Mouse (Mus musculus): Measurements from ENCODE around the gene P4ha1.
"Not testable (repeated sequence)": the region's sequence is repeated elsewhere in the genome, so short reads cannot be mapped to it uniquely, and the experiment has no call there.

Gene P4ha1

DNA sequence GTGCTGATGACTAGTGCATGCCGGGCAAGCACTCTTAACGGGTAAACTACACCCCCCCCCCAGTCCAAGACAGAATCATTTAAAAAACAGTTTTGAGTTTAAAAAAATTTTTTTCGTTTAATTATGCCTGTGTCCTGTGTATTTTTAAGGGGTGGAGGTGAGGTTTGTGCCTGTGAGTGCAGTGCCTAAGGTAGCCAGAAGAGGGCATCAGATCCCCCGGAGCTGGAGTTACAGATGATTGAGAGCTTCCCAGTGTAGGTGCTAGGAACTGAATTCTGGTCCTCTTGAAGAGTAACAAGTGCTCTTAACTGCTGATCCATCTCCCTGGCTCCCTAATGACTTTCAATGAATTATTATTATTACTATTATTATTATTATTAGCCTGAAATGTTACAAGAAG is 55.6 kb downstream of the P4ha1 start:
- DNase-seq, result no peak

DNA sequence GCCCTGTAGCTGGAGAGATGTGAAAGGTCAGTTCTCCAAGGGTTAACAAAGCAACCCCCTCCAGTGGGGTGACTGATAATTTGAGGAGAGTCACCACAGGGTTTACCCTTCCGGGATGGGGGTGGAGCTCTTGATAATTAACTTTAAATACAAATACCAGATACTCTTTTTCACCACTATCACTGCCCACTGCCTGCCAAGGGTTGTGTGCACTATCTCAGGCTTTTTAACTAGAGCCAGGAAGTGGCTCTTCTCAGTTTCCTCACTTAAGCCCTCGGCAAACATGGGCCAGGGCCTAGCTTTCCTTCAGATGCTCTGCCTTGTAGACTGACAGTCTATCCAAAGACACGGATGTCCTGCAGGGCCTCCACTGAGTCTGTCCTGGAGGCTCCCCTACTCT is 56.8 kb downstream of the P4ha1 start:
- no peak for DNase-seq

DNA sequence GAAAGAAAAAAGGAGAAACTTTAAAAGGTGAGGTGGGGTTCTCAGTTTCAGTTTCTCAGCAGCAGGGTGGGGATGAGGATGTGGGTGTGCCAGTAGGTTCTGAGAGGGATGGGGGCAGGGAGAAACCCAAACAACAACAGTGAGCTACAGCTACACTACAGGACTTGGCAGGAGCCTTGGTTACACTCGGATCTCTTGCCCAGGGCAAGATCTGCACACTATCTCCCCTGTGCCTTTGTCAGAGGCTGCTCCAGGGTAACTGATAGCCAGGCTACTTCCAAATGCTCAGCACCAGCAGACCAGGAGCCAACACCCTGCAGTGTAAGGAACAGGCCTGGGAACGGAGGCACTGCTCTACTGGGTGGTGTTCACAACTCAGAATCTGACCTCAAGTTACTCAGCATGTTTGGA is 57.3 kb downstream of the P4ha1 start:
- no peak for DNase-seq

DNA sequence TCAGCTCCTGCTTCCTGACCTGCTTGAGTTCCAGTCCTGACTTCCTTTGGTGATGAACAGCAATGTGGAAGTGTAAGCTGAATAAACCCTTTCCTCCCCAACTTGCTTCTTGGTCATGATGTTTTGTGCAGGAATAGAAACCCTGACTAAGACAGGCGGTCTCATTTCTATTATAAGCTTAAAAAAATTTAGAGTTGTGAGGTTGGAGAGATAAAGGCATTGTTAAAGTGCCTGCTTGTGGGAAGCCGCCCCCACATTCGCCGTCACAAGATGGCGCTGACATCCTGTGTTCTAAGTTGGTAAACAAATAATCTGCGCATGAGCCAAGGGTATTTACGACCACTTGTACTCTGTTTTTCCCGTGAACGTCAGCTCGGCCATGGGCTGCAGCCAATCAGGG is 58.5 kb downstream of the P4ha1 start:
- DNase-seq, result not testable (repeated sequence)

DNA sequence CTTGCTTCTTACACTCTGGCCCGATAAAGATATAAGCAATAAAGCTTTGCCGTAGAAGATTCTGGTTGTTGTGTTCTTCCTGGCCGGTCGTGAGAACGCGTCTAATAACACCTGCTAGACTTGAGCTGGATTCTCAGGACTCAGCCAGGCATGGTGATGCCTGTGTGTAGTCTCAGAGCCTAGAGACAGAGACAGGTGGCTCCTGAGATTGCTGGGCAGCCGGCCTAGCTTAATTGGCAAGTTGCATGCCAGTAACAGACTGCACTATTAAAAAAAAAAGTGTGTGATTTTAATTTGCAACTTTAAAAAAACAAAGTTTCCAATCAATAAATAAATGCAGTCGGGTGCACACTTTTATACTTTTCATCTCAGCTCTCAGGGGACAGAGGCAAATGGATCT is 63.9 kb downstream of the P4ha1 start:
- DNase-seq, result no peak

DNA sequence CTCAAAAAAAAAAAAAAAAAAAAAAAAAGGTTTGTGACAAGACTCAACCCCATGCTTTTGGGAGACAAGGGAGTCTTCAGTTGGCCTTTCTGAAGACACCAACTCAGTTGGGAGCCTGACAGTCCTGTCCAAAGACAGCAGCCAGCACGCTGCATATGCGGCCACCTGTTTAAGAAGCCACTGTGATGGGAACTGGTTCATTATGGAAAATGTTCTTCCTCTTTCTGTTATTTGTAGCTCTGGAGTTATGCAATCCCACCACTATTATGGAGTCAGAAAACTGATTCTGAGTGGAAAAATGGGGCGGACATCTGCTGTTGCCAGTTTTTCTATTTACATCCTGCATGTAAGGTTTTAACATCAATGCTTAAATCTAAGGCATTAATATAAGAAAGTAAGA is 66.6 kb downstream of the P4ha1 start:
- no peak for DNase-seq

DNA sequence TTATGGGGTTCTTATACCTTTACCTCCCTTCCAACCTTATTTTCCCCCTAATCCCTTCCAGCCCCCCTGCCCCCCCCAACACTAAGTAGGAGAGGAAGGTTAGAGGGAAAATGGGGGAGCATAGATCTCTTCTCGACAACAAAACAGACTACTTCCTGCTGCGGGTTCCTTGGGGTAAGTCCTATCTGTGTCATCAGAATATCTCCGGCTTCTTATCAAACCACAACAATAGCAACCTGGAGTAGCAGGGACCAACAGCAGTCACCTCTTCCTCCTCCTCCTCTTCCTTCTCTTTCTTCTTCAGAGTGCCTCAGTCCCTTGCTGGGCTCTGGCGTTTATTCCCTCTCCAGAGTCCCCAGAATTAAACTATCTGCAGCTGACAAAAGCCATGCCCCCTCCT is 68.8 kb downstream of the P4ha1 start:
- no peak for DNase-seq

DNA sequence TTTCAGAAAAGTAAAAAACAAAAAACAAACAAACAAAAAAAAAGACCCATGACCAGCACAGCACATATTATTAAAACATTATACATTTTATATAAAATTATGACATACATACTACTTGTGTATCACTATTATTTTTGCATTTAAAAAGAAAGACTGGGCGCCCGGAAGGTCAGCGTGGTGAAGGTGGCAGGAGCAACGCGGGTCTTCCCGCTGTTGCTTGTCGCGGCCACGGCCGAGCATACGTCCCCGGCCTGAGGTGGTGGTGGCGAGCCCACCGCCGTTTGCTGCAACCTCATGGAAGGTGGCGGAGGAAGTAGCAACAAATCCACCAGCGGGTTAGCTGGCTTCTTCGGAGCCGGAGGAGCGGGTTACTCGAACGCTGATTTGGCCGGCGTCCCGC is 72.4 kb downstream of the P4ha1 start, which contains the start of gene Gm10273:
TSS of gene Gm10273 (plus strand) at position 172 of the 400 bp plus-strand sequence.
- not testable (repeated sequence) for DNase-seq

DNA sequence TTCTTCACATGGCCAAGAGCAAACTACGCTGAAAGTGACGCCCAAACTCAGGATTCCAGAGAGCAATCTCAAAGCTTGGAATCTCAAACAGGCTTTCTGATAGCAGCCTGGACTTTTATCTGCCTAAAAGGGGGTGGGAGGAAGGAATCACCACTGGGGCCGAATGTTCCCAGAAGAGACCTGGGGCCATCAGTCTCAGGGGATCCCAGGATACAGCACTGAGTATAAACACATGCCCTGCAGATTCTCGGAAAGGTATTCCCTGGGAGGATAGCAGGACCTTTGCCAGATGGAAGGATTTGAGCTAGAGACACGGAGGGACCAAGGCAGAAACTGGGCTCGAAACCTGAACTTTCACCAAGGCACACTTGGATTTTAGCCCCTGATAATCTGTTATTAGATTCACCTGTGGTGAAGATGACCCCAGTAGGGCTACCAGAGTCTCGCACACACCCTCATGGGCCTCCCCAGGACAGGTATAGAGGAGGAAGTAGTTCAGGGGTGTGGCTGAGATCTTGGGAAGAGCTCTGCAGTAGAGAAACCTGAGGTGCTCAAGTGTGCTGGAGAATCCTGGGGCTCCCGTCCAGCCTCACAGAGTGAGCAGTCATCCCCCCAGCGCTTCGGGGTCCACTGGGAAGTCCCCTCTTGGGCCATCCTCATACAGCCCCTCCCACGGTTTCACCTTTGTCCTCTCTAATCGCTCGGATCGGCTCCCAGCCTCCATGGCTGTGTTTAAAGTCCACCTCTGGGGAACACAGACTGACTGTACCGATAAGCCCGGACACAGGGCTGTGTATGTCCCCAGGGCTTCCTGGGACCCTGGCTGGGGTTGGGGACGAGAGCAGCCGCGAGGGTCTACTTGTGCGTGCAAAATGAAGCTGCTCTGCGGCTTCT is 80.0 kb downstream of the P4ha1 start, which contains the start of gene Pla2g12b:
TSS of gene Pla2g12b (plus strand) at position 762 of the 894 bp plus-strand sequence.
- no peak for DNase-seq

DNA sequence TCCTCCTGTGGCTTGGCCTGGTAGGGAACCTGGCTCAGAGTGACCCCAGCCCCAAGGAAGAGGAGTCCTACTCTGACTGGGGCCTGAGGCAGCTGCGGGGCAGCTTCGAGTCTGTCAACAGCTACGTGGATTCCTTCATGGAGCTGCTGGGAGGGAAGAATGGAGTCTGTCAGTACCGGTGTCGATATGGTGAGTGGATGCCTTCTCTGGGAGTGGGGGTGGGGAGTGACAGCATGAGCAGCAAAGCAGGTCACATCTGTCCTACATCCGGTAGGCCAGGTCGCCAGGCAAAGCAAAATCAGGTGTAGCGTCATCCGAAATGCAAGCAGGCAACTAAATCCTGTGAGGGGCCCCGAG is 80.7 kb downstream of the P4ha1 start:
- DNase-seq, result no peak

DNA sequence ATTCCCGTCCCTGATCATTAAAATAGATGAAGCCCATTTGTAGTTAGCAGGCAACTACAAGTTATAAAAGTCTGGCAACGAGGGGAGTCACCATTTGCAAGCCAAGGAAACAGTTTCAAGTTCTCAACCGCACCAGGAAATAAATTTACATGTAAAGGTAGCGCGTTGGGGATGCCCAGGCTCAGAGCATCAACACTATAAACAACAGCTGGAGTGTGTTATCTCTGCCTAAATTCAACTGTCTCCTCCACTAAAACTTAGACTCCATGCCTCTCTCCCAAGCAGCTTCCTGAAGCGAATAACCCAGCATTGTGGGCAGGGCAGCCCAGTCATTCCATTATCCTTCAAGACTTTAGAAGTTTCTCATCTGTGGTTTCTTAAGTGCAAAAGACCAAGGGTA is 85.4 kb downstream of the P4ha1 start:
- no peak for DNase-seq

DNA sequence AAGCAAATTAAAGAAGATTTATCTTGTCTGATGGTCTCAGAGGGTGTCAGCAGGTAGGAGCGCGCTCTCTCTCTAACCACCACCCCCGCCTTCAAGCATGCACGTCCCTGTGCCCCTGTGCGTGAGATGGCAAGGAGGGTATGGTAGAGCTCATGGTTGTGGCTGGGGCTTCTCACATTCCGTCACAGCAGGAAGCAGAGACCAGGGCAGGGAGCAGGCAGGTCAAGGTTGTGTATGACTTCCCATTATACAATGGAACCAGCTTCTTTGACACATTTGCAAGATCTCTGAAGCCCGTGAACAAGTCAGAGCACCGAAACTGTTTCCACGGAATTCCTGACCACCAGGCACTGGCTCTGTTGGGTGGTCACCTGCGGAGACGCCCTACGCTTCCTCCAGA is 87.2 kb downstream of the P4ha1 start:
- no peak for DNase-seq

DNA sequence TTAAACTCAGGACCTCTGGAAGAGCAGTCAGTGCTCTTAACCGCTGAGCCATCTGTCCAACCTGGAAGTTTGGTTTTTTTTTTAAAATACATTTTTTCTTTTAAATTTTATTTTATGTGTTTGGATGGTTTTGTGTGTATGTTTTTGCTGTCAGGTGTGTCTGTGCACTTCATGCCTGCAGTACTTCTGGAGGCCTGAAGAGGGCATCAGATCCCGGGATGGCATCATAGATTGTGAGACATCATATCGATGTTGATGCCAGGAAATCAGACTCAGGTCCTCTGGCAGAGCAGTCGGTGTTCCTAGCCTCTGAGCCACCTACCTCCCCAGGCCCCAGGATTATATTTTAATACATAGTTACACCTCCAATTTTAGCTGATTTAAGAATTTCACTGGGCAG is 90.6 kb downstream of the P4ha1 start:
- DNase-seq, result no peak

DNA sequence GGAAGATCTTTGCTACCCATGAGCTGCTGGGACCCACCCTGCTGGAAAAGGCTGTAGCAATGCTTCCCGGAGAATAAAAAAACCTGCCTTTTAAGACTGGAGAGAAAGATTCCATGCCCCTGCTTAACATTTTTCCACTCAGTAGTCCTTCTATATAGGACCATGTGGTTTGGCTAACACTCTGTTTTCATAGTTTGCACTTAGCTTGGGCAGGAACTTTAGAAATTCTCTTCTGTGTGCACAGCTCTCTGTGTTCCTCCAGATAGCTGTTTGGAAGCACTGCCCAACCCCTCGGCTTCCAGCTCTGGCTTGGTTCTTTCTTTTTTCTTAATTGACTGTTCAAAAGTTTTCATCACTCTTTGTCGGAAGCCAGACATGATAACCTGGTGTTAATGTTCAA is 93.5 kb downstream of the P4ha1 start:
- no peak for DNase-seq

DNA sequence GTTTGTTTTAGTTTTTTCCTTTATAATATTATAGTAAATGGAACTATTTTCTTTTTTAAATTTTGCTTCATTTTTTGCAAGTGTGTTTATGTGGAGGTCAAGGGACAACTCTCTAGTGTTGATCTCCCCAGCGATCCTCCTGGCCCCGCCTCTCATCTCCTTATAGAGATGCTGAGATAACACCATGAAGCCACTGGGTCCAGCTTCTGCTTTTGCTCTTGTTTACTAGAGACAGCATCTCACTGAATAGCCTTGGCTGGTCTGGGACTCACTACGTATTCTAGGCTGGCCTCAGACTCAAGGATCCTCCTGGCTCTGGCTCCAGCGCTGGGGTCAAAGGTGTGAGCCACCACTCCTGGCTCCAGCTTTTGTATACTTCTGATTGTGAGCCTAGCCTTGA is 96.4 kb downstream of the P4ha1 start:
- no peak for DNase-seq

All from kidney, adult 9 months (tissue).